Mouse (Mus musculus): ENCODE data around the gene Rap1gap2. TPM values are rescaled to one million over a fixed set of nuclear protein-coding genes. Genes with fewer than 3 reads are reported as not detected.

Rap1gap2 gene
- polyA plus RNA-seq, 1 experiment from 2014 or later = 5.2 TPM

DNA sequence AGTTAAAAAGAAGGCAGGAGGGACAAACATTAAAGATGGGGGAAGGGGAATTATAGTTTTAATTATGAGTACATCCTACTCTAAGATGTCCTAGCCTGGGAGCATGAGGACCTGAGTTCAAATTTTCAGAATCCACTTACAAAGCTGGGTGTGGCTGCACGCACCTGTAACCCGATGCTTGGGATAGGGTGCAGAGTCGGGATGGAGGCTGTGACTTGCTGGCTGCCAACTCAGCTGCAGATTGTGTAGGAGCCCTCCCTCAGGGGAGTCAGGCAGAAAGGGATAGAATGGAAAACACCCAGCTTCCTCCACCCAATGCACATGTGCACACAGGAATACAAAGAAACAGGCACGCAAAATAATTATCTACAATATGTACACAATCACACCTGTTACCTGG lies 2.7 kb upstream of the Rap1gap2 start:
- no peaks in the 10 kb centered on the region for H3K9me3 ChIP-seq
- WGBS = 58% methylated on average over 4 of the region's 4 CpGs
- H3K4me1 ChIP-seq = peaks cover 16% of the 10 kb centered on the region
- no peak for DNase-seq (ENCODE audit: low spot score)
- no peak overlapping the region for H3K4me3 ChIP-seq
- H3K27ac ChIP-seq = no peak overlapping the region
- no peaks in the 10 kb centered on the region for H3K36me3 ChIP-seq
- peaks cover 85% of the 10 kb centered on the region for H3K27me3 ChIP-seq (ENCODE audit: insufficient read depth, poor library complexity, severe bottlenecking)

DNA sequence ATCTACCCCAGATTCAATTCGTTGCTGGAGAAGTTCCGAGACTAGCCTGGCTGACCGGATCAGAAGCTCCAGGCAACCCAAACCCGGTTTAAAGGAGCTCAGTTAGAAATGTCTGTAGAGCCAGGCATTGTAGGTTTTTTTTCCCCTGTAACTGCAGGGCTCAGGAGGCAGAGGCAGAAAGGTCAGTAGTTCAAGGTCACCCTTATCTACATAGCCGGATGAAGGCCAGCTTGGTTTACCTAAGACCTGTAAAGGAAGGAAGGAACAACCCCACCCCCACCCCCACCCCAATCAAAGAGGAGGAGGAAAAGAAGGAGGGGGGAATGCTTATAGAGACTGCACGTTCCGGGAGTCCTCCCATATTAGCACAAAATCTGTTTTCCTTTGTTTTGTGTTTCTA lies 722 bp upstream of the Rap1gap2 start:
- Histone ChIP-seq H3K27me3 (ENCODE audit: insufficient read depth, poor library complexity, severe bottlenecking) (peaks cover 82% of the 10 kb centered on the region), H3K4me3 (peak overlapping the region; percentile 66), H3K36me3 (no peaks in the 10 kb centered on the region), H3K27ac (no peak overlapping the region), H3K4me1 (peaks cover 16% of the 10 kb centered on the region), H3K9me3 (no peaks in the 10 kb centered on the region)
- WGBS = 15% methylated on average over 7 of the region's 7 CpGs
- no peak for DNase-seq (ENCODE audit: low spot score)

GRCm38 (mm10) chr11:74610068-74610467 lies 647 bp downstream of the Rap1gap2 start:
- Histone ChIP-seq H3K27me3 (ENCODE audit: insufficient read depth, poor library complexity, severe bottlenecking) (peaks cover 68% of the 10 kb centered on the region), H3K27ac (no peak overlapping the region), H3K4me3 (peak overlapping the region; percentile 66), H3K36me3 (no peaks in the 10 kb centered on the region), H3K9me3 (no peaks in the 10 kb centered on the region), H3K4me1 (peaks cover 16% of the 10 kb centered on the region)
- 17% methylated on average over 5 of the region's 5 CpGs for WGBS
- no peak for DNase-seq (ENCODE audit: low spot score)

- Histone ChIP-seq H3K27me3 (ENCODE audit: insufficient read depth, poor library complexity, severe bottlenecking) (0 out of 2 replicates have a peak, but pooled peaks cover 3% of the 10 kb centered on the region), H3K9me3 (0 out of 2 replicates have a peak, but pooled peaks cover 4% of the 10 kb centered on the region), H3K4me1 (no peaks in the 10 kb centered on the region), H3K27ac (no peak overlapping the region), H3K36me3 (no peaks in the 10 kb centered on the region), H3K4me3 (no peak overlapping the region)
- 70% methylated on average over 1 of the region's 1 CpGs for WGBS
- DNase-seq (ENCODE audit: low spot score) = no peak
Observed at GRCm38 (mm10) chr11:74602286-74602685, 8.4 kb downstream of the Rap1gap2 start.

GRCm38 (mm10) chr11:74597990-74598337 lies 12.8 kb downstream of the Rap1gap2 start:
- no peak for DNase-seq (ENCODE audit: low spot score)
- Histone ChIP-seq H3K4me3 (no peak overlapping the region), H3K27ac (no peak overlapping the region), H3K27me3 (ENCODE audit: insufficient read depth, poor library complexity, severe bottlenecking) (peaks cover 2% of the 10 kb centered on the region; the same call in 1 of the 2 replicates), H3K9me3 (0 out of 2 replicates have a peak, but pooled peaks cover 4% of the 10 kb centered on the region), H3K4me1 (no peaks in the 10 kb centered on the region), H3K36me3 (no peaks in the 10 kb centered on the region)

GRCm38 (mm10) chr11:74597283-74597989 lies 13.3 kb downstream of the Rap1gap2 start:
- H3K27ac ChIP-seq = no peak overlapping the region
- no peak for DNase-seq (ENCODE audit: low spot score)
- H3K9me3 ChIP-seq = 0 out of 2 replicates have a peak, but pooled peaks cover 4% of the 10 kb centered on the region
- H3K27me3 ChIP-seq (ENCODE audit: insufficient read depth, poor library complexity, severe bottlenecking) = peaks cover 7% of the 10 kb centered on the region; the same call in 1 of the 2 replicates
- 68% methylated on average over 4 of the region's 4 CpGs for WGBS
- H3K4me1 ChIP-seq = no peaks in the 10 kb centered on the region
- no peaks in the 10 kb centered on the region for H3K36me3 ChIP-seq
- H3K4me3 ChIP-seq = no peak overlapping the region

DNA sequence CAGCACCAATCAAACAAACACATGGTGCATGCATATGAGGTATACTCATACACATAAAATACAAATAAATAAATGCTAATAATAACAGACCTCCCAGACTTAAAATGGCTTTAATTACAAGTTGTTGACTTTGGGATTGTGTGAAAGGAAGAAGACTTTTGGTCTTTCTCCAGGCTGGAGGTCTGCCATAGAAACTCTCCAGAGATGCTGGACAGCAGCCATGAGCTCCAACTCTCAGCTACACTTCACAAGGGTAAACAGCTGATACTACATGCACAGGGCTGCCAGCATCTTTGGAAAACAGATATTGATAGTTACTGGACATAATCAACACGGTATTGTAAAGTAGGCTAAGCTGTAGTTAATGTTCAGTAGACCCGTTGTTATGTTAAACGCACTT lies 18.5 kb downstream of the Rap1gap2 start:
- 76% methylated on average over 3 of the region's 3 CpGs for WGBS
- peaks cover 10% of the 10 kb centered on the region for H3K4me1 ChIP-seq

GRCm38 (mm10) chr11:74590691-74591090 lies 20.0 kb downstream of the Rap1gap2 start:
- no peak overlapping the region for H3K4me3 ChIP-seq
- peaks cover 10% of the 10 kb centered on the region for H3K4me1 ChIP-seq
- no peaks in the 10 kb centered on the region for H3K9me3 ChIP-seq
- H3K27me3 ChIP-seq (ENCODE audit: insufficient read depth, poor library complexity, severe bottlenecking) = peaks cover 71% of the 10 kb centered on the region
- 36% methylated on average over 13 of the region's 13 CpGs for WGBS
- H3K36me3 ChIP-seq = no peaks in the 10 kb centered on the region
- no peak for DNase-seq (ENCODE audit: low spot score)
- H3K27ac ChIP-seq = no peak overlapping the region

More for the DNA sequence above, 18.5 kb downstream of the Rap1gap2 start:
- peaks cover 59% of the 10 kb centered on the region for H3K27me3 ChIP-seq (ENCODE audit: insufficient read depth, poor library complexity, severe bottlenecking)
- H3K4me3 ChIP-seq = no peak overlapping the region
- H3K36me3 ChIP-seq = no peaks in the 10 kb centered on the region
- H3K27ac ChIP-seq = no peak overlapping the region
- no peak for DNase-seq (ENCODE audit: low spot score)
- H3K9me3 ChIP-seq = no peaks in the 10 kb centered on the region

DNA sequence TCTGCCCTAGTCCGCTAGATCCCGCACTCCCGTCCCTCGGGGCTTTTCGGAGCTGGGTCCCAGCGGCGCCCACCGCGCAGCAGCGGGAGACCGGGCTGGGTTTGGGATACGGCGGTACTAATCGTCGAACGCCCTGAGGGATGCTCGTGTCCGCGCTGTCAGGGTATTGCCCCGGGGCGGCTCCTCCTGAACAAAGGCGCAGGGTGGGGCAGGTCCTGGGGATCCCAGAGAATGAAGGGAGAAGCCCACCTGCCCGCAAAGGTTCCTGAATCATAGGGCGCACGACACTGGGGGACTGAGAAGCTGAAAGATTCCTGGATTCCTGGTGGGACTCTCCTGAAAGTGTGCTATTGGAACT lies 20.5 kb downstream of the Rap1gap2 start:
- Histone ChIP-seq H3K36me3 (no peaks in the 10 kb centered on the region), H3K9me3 (no peaks in the 10 kb centered on the region), H3K4me1 (peaks cover 10% of the 10 kb centered on the region), H3K27me3 (ENCODE audit: insufficient read depth, poor library complexity, severe bottlenecking) (peaks cover 76% of the 10 kb centered on the region), H3K27ac (no peak overlapping the region; the same call in 1 of the 2 replicates), H3K4me3 (peak overlapping the region; percentile 57)
- WGBS = 1% methylated on average over 25 of the region's 25 CpGs
- DNase-seq (ENCODE audit: low spot score) = no peak

DNA sequence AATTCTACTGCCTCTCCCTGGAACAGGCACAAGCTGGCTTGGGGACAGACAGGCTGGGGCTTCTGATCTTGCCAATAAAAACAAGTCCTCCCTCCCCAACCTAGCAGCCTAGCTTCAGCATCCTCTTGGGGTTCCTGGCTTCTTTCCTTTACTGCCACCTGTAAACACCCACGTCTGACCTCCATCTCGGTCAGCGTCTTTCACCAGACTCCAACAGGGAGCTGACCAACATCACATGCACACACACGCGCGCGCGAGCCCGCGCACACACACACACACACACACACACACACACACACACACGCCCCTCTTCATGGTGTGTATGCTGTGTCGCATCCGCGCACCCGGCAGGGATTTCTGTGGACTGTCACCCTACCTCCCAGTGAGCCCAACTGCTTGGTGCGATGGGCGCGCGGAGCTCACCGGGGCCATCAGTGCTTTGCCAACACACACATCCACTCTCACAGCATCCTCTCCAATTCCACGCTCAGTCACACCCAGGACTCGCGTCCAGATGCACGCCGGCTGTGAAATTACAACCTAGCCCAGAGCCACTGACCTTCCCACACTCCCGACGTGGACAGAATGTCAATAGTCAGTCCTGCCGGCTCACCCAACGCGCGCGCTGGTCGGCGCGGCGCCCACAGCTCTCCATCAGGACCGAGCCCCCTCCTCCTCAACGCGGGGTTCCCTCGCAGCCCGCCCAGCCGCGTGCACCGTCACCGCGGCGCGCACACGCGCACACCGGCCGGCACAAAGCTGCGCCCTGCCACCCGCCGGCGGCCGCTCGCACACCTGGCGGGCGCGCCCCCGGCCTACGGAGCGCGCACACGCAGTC lies 21.1 kb downstream of the Rap1gap2 start:
- Histone ChIP-seq H3K4me3 (peak overlapping the region; percentile 57), H3K36me3 (no peaks in the 10 kb centered on the region), H3K27me3 (ENCODE audit: insufficient read depth, poor library complexity, severe bottlenecking) (peaks cover 81% of the 10 kb centered on the region), H3K27ac (no peak overlapping the region; the same call in 1 of the 2 replicates), H3K4me1 (peaks cover 10% of the 10 kb centered on the region), H3K9me3 (no peaks in the 10 kb centered on the region)
- DNase-seq (ENCODE audit: low spot score) = no peak
- 5% methylated on average over 66 of the region's 66 CpGs for WGBS

- H3K4me1 ChIP-seq = peaks cover 10% of the 10 kb centered on the region
- 63% methylated on average over 5 of the region's 5 CpGs for WGBS
- no peaks in the 10 kb centered on the region for H3K9me3 ChIP-seq
- DNase-seq (ENCODE audit: low spot score) = no peak
- no peak overlapping the region for H3K27ac ChIP-seq
- H3K36me3 ChIP-seq = no peaks in the 10 kb centered on the region
- H3K4me3 ChIP-seq = no peak overlapping the region
- H3K27me3 ChIP-seq (ENCODE audit: insufficient read depth, poor library complexity, severe bottlenecking) = peaks cover 77% of the 10 kb centered on the region
Observed at GRCm38 (mm10) chr11:74586401-74586800, 24.3 kb downstream of the Rap1gap2 start.

DNA sequence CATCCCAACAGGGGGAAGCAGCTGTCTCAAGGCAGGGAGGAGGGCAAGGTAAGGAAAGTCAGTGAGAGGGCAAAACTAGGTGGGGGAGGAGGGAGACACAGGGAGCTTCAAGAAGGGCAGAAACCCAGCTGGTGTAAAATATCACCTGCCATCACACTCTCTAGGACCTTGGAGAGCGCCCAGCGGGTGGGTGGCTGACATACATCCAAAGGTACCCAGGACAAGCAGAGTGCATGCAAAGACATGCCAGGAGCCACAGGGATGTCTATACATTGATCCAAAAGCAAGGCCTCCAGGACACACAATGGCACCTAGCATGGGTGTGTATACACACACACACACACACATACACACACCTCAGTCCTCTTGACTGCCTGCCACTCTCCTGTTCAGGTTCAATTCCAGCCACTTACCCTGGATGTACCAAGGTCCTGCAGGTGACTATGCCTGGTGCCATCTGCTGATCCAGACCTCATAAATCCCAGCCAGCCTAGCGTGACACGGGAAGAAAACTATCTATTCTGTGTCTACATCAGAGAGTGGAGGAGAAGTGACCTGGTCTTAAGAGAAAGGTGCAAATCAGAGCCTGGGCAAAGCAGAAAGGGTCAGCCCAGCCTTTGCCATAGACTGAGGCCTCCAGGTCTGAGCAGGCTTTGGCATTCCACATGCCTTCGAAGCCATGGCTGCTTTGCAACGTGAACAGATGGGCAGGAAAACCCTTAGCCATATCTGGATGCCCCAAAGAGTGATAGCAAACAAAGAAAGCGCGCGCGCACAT lies 25.6 kb downstream of the Rap1gap2 start:
- Histone ChIP-seq H3K4me3 (no peak overlapping the region), H3K4me1 (peaks cover 8% of the 10 kb centered on the region), H3K27me3 (ENCODE audit: insufficient read depth, poor library complexity, severe bottlenecking) (peaks cover 64% of the 10 kb centered on the region), H3K9me3 (no peaks in the 10 kb centered on the region), H3K36me3 (no peaks in the 10 kb centered on the region), H3K27ac (no peak overlapping the region)
- no peak for DNase-seq (ENCODE audit: low spot score)
- WGBS = 62% methylated on average over 10 of the region's 10 CpGs

Data from heart, embryonic 10.5 days (tissue).